Mouse (Mus musculus) gastrocnemius, postnatal 14 days (tissue): ENCODE measurements around the gene Xpo6. TPM values are rescaled to one million over a fixed set of nuclear protein-coding genes. Genes with fewer than 3 reads are reported as not detected.

Source experiments
- DNase-seq: peaks from one replicate; pipeline ENCODE4 v3.0.0; 2021; ENCODE audit warnings: mixed read lengths
- intact Hi-C: fragments of 180-260 bp; cut with DNase I; formaldehyde crosslinking; loops from one replicate; pipeline ENCODE4 v1.15.1; 2025; ENCODE audit warnings: low total_unique reads
- total RNA-seq, 2 experiments: library from RNA; stranded (reverse); gene quantifications; 2 replicates each; pipeline ENCODE4 v1.2.3; 2021

Gene Xpo6
- total RNA-seq, 2 experiments from 2014 or later = 16.1 to 18.9 TPM

DNA sequence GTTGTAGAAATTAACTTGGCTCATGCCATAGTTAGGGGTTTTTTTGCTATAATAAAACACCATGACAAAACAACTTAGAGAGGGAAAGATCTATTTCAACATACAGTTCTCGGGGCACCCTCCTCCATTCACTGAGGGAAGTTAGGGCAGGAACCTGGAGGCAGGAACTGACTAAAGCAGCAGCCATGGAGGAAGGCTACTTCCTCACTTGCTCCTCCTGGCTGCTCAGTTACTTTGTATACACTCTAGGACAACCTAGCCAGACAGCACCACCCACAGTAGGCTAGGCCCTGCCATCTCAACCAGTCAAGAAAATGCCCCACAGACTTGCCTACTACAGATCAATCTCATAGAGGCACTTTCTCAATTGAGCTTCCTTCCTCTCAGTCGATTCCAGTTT is 55.9 kb downstream of the Xpo6 start:
- no peak for DNase-seq
- intact Hi-C loops = no loop called here

DNA sequence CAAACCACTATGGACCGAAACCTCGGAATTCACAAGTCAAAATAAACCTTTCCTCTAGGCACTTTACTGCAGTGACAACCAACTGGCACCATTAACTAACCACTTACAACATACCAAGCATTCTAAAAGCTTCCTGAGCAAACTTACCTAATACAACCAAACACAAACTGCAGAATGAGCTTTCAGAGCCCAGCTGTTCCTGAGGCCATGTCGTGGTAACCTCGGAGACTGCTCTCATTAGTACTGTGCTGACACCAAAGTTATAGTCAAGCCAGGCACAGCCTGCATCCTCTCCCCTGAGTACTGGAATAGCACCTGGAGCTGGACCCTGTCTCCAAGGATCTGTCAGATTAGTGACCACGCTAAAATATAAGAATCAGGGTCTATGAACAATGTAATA is 62.5 kb downstream of the Xpo6 start:
- no peak for DNase-seq
- intact Hi-C loops = no loop called here

DNA sequence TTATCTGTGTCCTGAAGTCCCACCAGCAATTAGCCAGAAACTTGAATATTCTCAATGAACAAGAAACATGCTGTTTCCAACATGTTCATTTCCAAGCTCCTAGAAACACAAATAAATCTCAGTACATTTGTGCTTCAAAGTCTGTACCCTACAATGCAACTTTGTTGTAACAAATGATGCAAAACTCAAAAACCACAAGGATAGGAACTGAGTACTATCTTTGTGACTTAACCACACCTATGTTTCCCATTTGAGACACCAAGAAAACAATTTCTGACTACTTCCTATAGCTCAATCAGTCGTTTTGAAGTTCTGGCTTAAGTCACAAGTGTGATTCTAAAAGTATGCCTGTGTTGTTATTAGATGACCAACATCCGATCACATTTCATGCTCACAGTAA is 64.9 kb downstream of the Xpo6 start:
- DNase-seq = no peak
- intact Hi-C loops = no loop called here

DNA sequence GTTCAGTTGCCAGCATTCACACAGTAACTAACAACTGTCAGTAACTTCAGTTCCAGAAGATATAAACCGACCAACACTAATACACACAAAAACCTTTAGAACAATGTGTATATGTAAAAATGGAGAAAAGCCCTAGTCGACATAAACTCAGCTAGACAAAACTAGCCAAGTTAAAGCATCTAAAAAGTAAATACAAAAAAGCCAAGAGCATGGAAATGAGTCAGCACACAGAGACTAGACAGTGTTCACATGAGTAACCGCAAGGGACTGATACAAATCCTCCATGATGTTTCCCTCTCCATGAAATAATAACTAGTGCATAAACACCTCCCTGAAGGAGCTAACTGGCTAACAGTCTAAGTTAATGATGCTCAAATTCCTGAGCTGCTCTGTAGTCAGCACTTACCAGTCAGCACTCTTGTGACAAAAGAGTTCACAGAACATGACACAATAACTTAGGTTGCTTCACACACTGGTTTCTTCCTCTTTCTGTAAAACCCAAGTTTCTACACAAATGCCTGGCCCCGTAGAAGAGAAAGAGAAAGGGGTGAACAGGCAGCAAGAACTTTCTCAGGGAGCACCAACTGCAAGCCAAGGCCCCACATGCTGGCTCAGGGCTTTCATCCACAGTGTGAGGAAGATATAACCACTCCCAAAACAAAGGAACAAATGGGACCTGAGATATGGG is 65.5 kb downstream of the Xpo6 start:
- intact Hi-C loops = no loop called here
- DNase-seq = no peak

DNA sequence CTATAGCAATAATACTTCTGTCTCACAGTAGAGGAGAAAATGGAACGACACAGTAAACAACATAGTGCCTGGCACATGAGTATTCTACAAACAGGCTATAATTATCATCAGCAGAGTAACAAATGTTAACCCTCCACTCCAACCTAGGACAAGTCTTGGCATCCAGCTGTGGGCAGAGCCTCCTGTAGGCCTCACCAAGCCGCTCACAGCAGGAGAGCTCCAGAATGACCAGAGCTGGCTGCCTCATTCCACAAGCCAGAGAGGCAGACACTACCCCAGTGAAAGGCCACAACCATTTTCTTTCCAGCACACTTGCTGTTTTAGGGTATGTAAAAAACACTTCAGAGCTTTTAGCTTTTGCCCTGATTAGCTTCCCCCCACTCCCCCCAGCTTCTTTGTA is 72.6 kb downstream of the Xpo6 start:
- intact Hi-C loops = no loop called here
- no peak for DNase-seq

DNA sequence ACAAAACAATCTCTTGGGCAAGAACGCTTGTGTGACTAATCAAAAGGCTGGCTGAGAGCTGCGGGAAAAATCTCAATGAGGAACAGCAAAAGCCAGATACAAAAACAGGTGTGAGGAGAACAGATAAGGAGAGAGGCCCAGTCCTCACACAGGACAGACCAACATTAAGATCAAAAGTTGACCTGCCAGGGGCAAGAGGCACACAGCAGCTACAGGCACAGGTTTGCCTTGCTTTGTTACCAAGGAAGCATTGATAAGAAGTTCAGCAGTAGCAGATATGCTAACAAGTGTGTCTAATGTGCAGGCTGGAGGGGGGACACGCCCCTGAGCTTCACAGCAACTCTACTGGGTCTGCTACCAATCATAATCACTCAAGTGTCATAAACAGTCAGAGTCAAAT is 73.8 kb downstream of the Xpo6 start:
- intact Hi-C loops = no loop called here
- no peak for DNase-seq

DNA sequence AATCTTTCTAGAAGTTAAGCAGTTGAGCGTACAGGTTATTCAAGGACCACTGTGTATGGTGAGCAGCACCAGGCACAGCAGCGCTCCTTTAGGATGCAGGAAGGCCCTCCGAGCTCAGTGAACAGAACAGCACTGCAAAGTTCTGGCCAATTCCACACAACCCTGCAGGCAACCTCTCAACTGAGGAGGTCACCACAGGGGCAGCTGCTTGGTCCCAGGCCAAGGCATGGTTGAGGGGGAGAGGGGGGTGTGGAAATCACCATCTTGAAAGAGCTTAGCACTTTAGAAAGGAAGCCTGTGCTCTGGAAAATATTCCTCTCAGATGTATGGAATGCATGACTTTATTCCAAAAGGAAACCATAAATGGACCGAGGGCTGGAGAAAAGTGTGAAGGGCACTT is 78.8 kb downstream of the Xpo6 start:
- DNase-seq = no peak

DNA sequence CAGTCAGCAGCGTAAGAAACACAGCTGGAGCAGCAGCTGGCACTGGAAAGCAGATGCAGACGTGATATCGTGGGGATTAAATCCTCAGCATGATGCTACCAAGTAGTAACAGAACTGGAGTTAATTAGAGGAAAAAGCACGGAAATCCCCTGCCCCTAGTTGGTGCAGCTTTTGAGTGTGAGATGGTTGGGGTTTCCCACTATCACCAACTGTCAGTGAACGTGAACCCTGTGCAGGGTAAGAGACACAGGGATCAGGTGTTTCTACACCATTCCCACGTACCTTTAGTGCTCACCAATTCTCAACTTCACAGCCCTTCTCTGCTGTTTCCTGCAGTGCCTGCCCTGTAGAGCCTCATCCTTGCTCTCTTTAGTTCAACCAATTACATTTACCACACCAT is 80.5 kb downstream of the Xpo6 start:
- DNase-seq = no peak
- intact Hi-C loops = no loop called here

More for the DNA sequence above, 78.8 kb downstream of the Xpo6 start:
- intact Hi-C loops = no loop called here

DNA sequence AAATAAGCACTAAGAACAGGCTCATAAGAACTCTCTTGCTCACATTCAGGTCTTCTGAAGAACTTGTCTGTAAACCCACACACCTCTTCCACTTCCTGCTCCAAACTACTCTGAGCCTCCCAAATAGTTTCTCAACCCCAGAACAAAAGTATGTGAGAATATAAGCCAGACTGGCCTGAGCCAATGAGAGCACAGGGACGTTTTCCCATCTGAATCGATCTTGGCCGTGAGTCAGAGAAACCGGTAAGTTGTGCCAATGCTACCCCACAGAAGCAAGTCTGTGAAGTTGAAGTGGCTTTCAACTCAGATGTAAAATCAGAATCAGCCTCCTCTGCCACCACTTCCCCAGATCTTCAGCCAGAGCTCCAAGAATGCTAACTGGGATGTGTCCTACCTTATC is 87.0 kb downstream of the Xpo6 start:
- intact Hi-C loops = no loop called here
- DNase-seq = no peak

DNA sequence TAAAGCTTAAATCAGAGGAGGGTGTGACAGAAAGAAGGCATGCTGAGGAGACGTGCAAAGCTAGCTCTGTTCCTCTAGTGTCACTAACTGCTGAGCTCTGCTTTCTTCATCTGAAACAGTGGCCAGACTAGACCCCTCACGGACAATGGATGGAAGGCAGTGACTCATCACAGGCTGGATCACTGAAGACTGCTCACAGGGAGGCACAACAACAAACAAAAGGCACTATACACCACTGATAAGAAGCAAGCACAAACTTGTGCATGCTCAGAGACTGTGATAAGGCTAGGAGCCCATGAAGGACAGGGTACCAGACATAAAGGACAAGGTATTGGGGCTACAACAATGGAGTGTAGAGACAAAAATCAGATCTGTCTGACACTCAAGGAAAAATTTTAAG is 89.1 kb downstream of the Xpo6 start:
- intact Hi-C loops = no loop called here
- no peak for DNase-seq

DNA sequence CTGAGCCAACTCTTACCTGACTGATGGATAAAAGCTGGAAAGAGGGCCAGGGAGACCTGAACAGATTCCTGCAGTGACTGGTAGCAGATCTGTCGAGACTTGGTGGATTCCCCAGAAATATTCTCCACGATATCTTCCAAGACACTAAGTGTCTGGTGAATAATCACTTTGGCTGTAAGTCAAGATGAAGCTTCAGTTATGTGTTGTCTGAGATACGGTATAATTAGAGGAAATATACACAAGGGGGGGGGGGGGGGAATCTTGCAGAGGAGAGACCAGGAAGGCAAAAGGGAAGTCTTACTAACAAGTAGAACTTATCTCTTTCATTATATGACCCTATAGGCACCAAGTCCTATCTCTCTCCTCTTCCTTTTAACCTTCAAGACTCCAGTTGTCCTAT is 90.4 kb downstream of the Xpo6 start:
- DNase-seq = no peak
- intact Hi-C loops = no loop called here

DNA sequence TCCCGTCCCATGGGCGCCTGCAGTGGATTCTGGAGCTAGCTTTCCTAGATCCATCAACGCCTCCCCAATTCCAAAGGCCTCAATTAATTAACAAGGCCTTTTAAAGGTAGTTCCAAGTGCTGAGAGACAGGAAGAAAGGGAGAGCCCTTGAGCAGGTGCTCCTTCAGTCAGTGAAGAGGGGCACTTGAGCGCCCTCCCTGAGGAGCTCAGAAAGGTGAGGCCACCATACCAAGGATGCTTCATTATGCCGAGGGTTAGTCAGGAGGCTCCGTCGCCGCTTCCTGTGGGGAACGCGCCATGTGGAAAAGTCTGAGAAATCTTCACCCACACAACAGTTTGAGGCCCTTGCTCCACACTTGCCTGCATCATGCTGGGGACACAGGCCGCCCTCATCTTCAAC is 99.9 kb downstream of the Xpo6 start:
- no peak for DNase-seq
- intact Hi-C loops = no loop called here

DNA sequence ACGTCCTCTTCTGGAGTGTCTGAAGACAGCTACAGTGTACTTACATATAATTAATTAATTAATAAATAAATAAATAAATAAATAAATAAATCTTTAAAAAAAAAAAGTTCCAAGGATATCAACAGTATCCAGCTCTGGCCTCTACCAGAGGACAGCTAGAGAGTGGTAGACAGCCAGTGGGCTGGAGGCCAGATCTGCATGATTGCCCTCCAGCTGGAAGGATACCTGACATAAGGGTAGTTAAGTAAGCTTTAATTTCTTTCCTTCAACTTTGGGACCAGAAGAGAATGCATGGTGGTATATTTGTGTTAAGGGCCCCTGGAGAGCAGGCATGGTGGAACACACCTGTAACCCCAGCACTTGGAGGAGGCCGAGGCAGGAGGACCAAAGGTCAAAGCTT is 100.5 kb downstream of the Xpo6 start:
- intact Hi-C loops = no loop called here
- DNase-seq = no peak

DNA sequence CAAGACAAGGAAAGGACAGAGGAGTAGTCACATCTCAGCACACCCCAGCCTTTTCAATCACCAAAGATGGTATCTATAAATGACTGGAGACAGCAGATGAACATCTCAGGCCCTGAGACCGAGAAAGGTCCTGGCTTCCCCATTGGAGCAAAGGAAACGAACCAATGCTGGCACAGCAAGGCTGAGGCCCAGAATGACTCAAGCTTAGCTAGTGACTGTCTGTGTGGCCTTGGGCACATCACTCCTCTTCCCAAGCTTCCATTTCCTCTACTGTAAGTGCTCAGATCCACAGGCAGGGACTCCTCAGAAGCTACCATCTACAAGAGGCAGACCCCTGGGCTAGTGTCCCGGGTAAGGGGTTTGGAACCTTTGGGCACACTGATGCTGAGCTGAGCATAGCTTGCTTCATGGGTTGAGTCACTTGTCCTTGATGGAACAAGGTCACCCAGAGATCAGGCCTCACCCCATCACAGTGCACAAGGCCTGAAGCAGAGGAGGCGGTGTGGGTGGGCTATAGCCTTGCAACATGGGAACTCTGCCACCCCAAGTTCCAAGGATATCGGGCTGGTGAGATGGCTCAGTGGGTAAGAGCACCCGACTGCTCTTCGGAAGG is 101.0 kb downstream of the Xpo6 start:
- DNase-seq = no peak
- intact Hi-C loops = no loop called here

DNA sequence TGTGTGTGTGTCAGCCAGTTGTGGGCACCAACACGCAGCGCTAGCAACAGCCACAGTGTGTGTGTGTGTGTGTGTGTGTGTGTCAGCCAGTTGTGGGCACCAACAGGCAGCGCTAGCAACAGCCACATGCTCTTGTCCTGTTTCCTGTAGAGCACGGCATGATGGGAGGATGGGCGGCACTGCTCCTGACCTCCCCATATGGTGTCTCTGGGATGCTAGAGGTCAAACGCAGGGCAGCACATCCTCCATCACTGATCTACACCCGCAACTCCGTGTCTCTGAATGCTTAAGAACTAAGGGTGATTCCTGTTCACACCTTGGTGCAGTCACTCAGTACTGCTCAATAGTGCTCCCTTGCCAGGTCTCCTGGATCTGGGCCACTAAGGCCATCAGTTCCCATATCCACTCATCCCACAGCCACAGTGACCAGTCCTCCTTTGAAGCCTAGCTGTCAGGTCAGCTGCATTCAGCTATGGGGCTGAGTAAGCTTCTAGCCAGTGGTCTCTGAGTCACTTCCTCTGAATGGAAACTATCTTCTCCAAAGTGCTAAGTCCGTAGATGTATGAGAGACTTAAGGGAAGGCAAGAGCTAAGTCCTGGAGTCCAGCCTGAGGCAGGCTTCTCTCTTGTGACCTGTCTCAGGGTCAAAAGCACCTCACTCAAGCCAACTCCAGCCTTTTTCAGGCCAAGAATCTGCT is 102.9 kb downstream of the Xpo6 start:
- intact Hi-C loops = no loop called here
- DNase-seq = no peak

DNA sequence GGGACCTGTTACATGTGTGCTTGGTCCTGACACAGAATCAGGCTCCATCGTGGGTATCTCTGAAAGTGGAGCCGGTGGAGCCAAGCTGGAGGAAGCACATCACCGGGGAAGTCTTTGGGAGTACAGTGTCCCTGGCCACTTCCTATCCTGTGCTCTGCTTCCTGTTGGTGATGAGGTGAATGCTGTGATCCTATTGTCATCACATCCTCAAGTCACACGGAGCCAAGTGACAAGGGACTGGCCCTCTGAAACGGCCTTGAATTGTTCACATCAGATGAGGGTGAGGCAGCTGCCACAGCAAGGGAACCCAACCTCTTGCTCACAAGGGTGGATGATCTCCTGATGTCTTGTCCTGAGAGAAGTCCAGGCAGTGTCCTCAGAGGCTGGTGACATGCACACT is 103.7 kb downstream of the Xpo6 start:
- no peak for DNase-seq
- intact Hi-C loops = no loop called here

DNA sequence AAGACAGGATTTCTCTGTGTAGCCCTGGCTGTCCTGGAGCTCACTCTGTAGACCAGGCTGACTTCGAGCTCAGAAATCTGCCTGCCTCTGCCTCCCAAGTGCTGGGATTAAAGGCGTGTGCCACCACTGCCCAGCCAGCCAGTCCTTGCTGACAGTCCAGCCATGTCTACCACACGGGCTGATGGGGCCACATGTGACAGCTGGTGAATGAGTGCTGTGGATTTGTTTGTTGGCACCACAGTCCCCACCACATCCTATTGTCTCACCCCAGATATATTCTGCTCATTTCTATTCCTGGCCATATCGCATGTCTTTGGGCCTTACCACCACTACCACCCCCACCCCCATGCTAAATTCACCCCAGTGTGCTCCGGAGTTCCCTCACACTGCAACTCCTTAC is 105.6 kb downstream of the Xpo6 start:
- no peak for DNase-seq
- intact Hi-C loops = no loop called here

DNA sequence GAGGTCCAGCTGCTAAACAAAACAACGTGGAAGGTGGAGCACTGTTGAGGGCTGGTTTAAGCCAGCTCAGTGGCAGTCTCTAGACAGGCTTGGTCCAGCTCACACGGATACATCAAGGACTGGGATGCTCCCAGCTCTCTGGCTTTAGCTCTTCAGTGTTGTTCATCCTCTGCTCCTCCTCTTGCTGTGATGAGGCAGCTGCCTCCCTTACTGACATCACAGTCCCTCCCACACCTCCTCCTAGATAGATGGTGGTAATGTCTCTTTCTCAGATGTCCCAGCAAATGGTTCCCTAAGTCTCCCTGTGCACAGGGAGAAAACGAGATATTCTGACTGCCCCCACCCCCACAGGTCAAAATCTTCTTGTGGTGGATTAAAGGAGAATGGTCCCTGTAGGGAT is 107.1 kb downstream of the Xpo6 start:
- intact Hi-C loops = no loop called here
- no peak for DNase-seq

DNA sequence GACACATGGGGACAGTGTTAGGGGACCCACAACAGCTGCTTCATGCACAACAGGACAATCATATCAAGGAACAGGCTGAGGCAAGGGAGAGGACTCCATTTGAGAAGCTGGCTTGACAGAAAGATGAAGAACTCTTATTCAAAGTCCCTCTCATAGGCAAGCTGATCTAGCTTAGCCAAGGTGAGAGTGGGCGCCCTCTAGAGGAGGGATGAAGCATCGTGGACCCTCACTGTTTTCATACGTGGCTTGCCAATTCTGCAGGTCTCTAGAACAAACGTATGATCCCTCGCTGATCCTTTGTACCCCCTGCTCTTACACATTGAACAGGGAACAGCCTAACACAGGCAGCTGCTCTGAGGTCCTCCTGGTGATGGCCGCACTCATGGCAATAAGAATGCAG is 110.5 kb downstream of the Xpo6 start:
- intact Hi-C loops = loop anchor here (10.0 kb wide), 2 partner anchors 125 to 415 kb away; no protein-coding TSS in a partner anchor
- DNase-seq = peak; percentile 56

DNA sequence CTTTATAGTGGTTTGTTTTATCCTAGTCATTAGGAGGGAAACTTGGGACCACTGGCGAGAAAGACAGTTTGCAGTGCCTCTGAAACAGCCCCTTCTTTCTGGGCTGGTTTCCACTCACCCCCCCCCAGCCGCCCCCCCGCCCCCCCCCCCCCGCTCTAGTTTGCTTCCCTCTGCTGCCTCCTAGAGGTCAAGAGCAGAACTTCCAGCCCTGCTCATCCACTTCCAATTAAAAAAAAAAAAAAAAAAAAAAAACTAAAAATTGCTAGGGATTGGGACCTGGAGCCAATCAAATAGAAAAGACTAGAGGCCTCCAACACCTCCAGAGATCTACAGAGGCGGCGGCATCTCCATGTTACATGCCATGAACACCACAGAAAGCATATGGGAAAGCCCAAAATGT is 112.1 kb downstream of the Xpo6 start:
- intact Hi-C loops = loop anchor here (10.0 kb wide), 2 partner anchors 123 to 413 kb away; no protein-coding TSS in a partner anchor
- no peak for DNase-seq

DNA sequence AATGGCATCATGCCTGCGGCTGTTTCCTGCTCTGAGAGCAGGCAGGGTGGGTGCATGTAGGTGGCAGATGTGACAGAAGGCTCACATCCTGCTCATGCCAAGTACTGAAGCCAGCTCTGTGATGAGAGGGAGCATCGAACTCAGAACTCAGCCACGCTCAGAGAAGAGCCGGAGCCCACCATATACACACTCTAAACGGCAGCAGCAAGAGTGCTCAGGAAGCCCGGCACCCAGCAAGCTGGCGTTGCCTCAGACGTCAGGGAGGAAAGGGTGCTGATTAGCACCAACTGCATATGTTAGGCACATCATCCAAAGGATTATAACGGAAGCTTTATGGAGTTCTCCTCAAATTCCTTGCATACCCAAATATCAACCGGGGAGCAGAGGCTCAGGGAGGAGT is 112.7 kb downstream of the Xpo6 start:
- intact Hi-C loops = loop anchor here (10.0 kb wide), 2 partner anchors 123 to 413 kb away; no protein-coding TSS in a partner anchor
- no peak for DNase-seq
